Comparison of ENCODE assay signal across 7 mouse cellular contexts in genomic region chr1:173377380-173378112, GRCm38 (mm10). TPM values are rescaled to one million over a fixed set of nuclear protein-coding genes. Genes with fewer than 3 reads are reported as not detected.
DNase-seq lines count a peak whose midpoint lies in the region; ATAC-seq and TF ChIP-seq lines count a peak whose summit lies in the region.

No protein-coding gene starts in this region.

- TF ChIP-seq CTCF in layer of hippocampus, adult 2 months (conservative IDR thresholded peaks at IDR 0.05), result peak; percentile 97
- TF ChIP-seq CTCF in liver, postnatal 0 days (IDR thresholded peaks at IDR 0.05; ENCODE audit: low read depth), result peak; percentile 92
- TF ChIP-seq CTCF in olfactory bulb, adult 2 months (IDR thresholded peaks at IDR 0.05; ENCODE audit: insufficient read depth, low read depth, low read length), result peak; percentile 57; the same call in 1 of the 2 replicates

- no peaks in the 10 kb centered on the region for H3K9me3 ChIP-seq in ES-E14 (ENCODE audit: control insufficient read depth, insufficient read depth, low read depth, low read length)
- H3K9me3 ChIP-seq in heart, embryonic 16.5 days (replicated peaks; ENCODE audit: control insufficient read depth, low read length), result no peaks in the 10 kb centered on the region
- H3K9me3 ChIP-seq in liver, postnatal 0 days (ENCODE audit: low read length), result no peaks in the 10 kb centered on the region

- no peak overlapping the region for H3K4me3 ChIP-seq in ES-E14 (ENCODE audit: insufficient read depth in 1 of 2, low read depth in 1 of 2, low read length in 2 of 2, poor library complexity in 1 of 2, severe bottlenecking in 1 of 2)
- H3K4me3 ChIP-seq in heart, embryonic 16.5 days (ENCODE audit: low read length), result no peak overlapping the region
- no peak overlapping the region for H3K4me3 ChIP-seq in layer of hippocampus, adult 2 months
- no peak overlapping the region for H3K4me3 ChIP-seq in liver, postnatal 0 days (ENCODE audit: low read depth, low read length)
- no peak overlapping the region for H3K4me3 ChIP-seq in olfactory bulb, adult 2 months (ENCODE audit: insufficient read depth, low read depth, low read length)

- H3K36me3 ChIP-seq in ES-E14 (ENCODE audit: control insufficient read depth, insufficient read depth, low read length, poor library complexity, severe bottlenecking), result no peaks in the 10 kb centered on the region
- H3K36me3 ChIP-seq in heart, embryonic 16.5 days (ENCODE audit: control insufficient read depth, insufficient read depth), result no peaks in the 10 kb centered on the region
- H3K36me3 ChIP-seq in liver, postnatal 0 days (replicated peaks; ENCODE audit: insufficient read depth, low read length), result no peaks in the 10 kb centered on the region

- in situ Hi-C loops in ES-E14 (cut with MboI; ENCODE audit: low sequenced_read_pairs in 2 of 2, unreplicated experiment in 2 of 2), result loop anchor here (25.0 kb wide), 2 partner anchors 740 to 965 kb away; partner anchors contain the start of gene Dusp23 (in 1 of the 2)

- H3K4me1 ChIP-seq in ES-E14 (ENCODE audit: control insufficient read depth in 2 of 2, insufficient read depth in 2 of 2, low read length in 2 of 2, poor library complexity in 1 of 2), result no peaks in the 10 kb centered on the region
- H3K4me1 ChIP-seq in heart, embryonic 16.5 days (ENCODE audit: control insufficient read depth, insufficient read depth, low read length), result no peaks in the 10 kb centered on the region
- H3K4me1 ChIP-seq in liver, postnatal 0 days (ENCODE audit: insufficient read depth), result no peaks in the 10 kb centered on the region
- H3K4me1 ChIP-seq in olfactory bulb, adult 2 months (ENCODE audit: control insufficient read depth, insufficient read depth, low read length), result no peaks in the 10 kb centered on the region

- TF ChIP-seq POLR2A in olfactory bulb, adult 2 months (IDR thresholded peaks at IDR 0.05; ENCODE audit: insufficient read depth, low read depth, low read length), result no peak

- H3K27ac ChIP-seq in ES-E14 (ENCODE audit: insufficient read depth, low read depth, low read length, poor library complexity, severe bottlenecking), result no peak overlapping the region
- H3K27ac ChIP-seq in heart, embryonic 16.5 days (ENCODE audit: low read length), result no peak overlapping the region
- H3K27ac ChIP-seq in layer of hippocampus, adult 2 months, result no peak overlapping the region
- no peak overlapping the region for H3K27ac ChIP-seq in liver, postnatal 0 days (ENCODE audit: low read depth)
- H3K27ac ChIP-seq in olfactory bulb, adult 2 months (ENCODE audit: insufficient read depth, low read depth, low read length), result no peak overlapping the region

- no peak for TF ChIP-seq EP300 in liver, postnatal 0 days (IDR thresholded peaks at IDR 0.05; ENCODE audit: low read depth)

- H3K9ac ChIP-seq in ES-E14 (ENCODE audit: insufficient read depth, low read depth, low read length, poor library complexity, severe bottlenecking), result no peak overlapping the region
- no peak overlapping the region for H3K9ac ChIP-seq in heart, embryonic 16.5 days (ENCODE audit: low read length)
- no peak overlapping the region for H3K9ac ChIP-seq in liver, postnatal 0 days (replicated peaks)

- peak; percentile 72; the same call in 1 of the 2 replicates for ATAC-seq in heart, embryonic 16.5 days (replicated peaks; ENCODE audit: extremely low read depth, insufficient read depth, low FRiP score)
- ATAC-seq in liver, postnatal 0 days, result peak; percentile 48; the same call in 1 of the 2 replicates

- DNase-seq in ES-E14 (ENCODE audit: low read depth, low spot score), result no peak
- peak; percentile 64 for DNase-seq in adrenal gland, postnatal 14 days
- DNase-seq in embryo, embryonic 9.5 days (ENCODE audit: extremely low spot score), result peak; percentile 52
- DNase-seq in layer of hippocampus, adult 2 months (ENCODE audit: low spot score in 2 of 2), result peak; percentile 71 to 80
- DNase-seq in liver, postnatal 0 days, result peak; percentile 59

- no peaks in the 10 kb centered on the region; the same call in 1 of the 2 replicates for H3K27me3 ChIP-seq in heart, embryonic 16.5 days (ENCODE audit: control insufficient read depth, insufficient read depth, low read length)
- no peaks in the 10 kb centered on the region for H3K27me3 ChIP-seq in liver, postnatal 0 days (ENCODE audit: insufficient read depth, low read length)

- WGBS in heart, embryonic 16.5 days, result 24% methylated on average over 13 of the region's 13 CpGs
- 25% methylated on average over 13 of the region's 13 CpGs for WGBS in liver, postnatal 0 days (ENCODE audit: insufficient replicate concordance)
- 20% methylated on average over 13 of the region's 13 CpGs for WGBS in olfactory bulb, adult 2 months

- no peak overlapping the region for H3K4me2 ChIP-seq in heart, embryonic 16.5 days (ENCODE audit: low read depth, low read length)
- no peak overlapping the region for H3K4me2 ChIP-seq in liver, postnatal 0 days (ENCODE audit: low read depth, low read length)

TF ChIP-seq in ES-E14, 5 proteins besides CTCF, POLR2A, EP300 and RAD21:
- TF ChIP-seq ZC3H11A (IDR thresholded peaks at IDR 0.05; ENCODE audit: borderline replicate concordance, low read depth, low read length), result peak; percentile 79; the same call in 1 of the 2 replicates
- no peak for TF ChIP-seq ZNF384 (IDR thresholded peaks at IDR 0.05; ENCODE audit: low read depth, low read length)

RNA-seq across cellular contexts. Expression of gene Cadm3, which starts 10.1 kb away (rescaled TPM):
- total RNA-seq in ES-E14 (2012; rRNA removed), result 0.85 and 1.0 TPM in 2 replicates
- 9.7 and 11.2 TPM in 2 replicates for total RNA-seq in adrenal gland, postnatal 14 days (2021)
- polyA plus RNA-seq in heart, embryonic 16.5 days (2015; fragmentation: Nextera tagmentation; extraction: Ambion mirVana), result 0.26 and 0.45 TPM in 2 replicates
- total RNA-seq in layer of hippocampus, adult 2 months (2021), result 100 to 1,000 TPM; 394 to 402 TPM
- polyA plus RNA-seq in liver, postnatal 0 days (2015; fragmentation: Nextera tagmentation; extraction: Ambion mirVana), result 0.49 and 0.61 TPM in 2 replicates
- polyA plus RNA-seq in olfactory bulb, adult 2 months (2012; ENCODE audit: insufficient read depth, insufficient read length, low replicate concordance, missing spikeins), result 88.8 TPM in 1 of 2 replicates, not detected in the other

RNA-seq across cellular contexts. Expression of gene Aim2, which starts 26.9 kb away (rescaled TPM):
- 17.0 and 26.0 TPM in 2 replicates for total RNA-seq in ES-E14 (2012; rRNA removed)
- total RNA-seq in adrenal gland, postnatal 14 days (2021), result 0.37 and 3.0 TPM in 2 replicates
- polyA plus RNA-seq in heart, embryonic 16.5 days (2015; fragmentation: Nextera tagmentation; extraction: Ambion mirVana), result 2.3 and 2.6 TPM in 2 replicates
- 1 to 10 TPM; 2.0 to 3.7 TPM for total RNA-seq in layer of hippocampus, adult 2 months (2021)
- polyA plus RNA-seq in liver, postnatal 0 days (2015; fragmentation: Nextera tagmentation; extraction: Ambion mirVana), result 4.6 and 4.7 TPM in 2 replicates
- not detected in 2 replicates for polyA plus RNA-seq in olfactory bulb, adult 2 months (2012; ENCODE audit: insufficient read depth, insufficient read length, low replicate concordance, missing spikeins)

RNA-seq across cellular contexts. Expression of gene Ackr1, which starts 44.0 kb away (rescaled TPM):
- not detected in 2 replicates for total RNA-seq in ES-E14 (2012; rRNA removed)
- 2.8 and 6.0 TPM in 2 replicates for total RNA-seq in adrenal gland, postnatal 14 days (2021)
- polyA plus RNA-seq in heart, embryonic 16.5 days (2015; fragmentation: Nextera tagmentation; extraction: Ambion mirVana), result 0.64 and 0.81 TPM in 2 replicates
- total RNA-seq in layer of hippocampus, adult 2 months (2021), result 10 to 100 TPM; 64.5 to 65.9 TPM
- 16.9 and 21.8 TPM in 2 replicates for polyA plus RNA-seq in liver, postnatal 0 days (2015; fragmentation: Nextera tagmentation; extraction: Ambion mirVana)
- polyA plus RNA-seq in olfactory bulb, adult 2 months (2012; ENCODE audit: insufficient read depth, insufficient read length, low replicate concordance, missing spikeins), result not detected in 2 replicates

Comparison
In these comparisons a context has a peak if more than half of its experiments do, and no peak if none do; other contexts are left out.
1. RNA of gene Cadm3, which starts 10.1 kb away (total RNA-seq): 394 to 402 TPM in layer of hippocampus, adult 2 months; 9.7 to 11.2 TPM in adrenal gland, postnatal 14 days and 0.85 to 1.0 TPM in ES-E14; every median in the first group is over 10 times any median in the second.
2. Peak in every context shown above with its lines, with median percentiles within 50 percentile points of each other: CTCF ChIP-seq.